ENCODE assay signal across 7 mouse cellular contexts in the genomic region with DNA sequence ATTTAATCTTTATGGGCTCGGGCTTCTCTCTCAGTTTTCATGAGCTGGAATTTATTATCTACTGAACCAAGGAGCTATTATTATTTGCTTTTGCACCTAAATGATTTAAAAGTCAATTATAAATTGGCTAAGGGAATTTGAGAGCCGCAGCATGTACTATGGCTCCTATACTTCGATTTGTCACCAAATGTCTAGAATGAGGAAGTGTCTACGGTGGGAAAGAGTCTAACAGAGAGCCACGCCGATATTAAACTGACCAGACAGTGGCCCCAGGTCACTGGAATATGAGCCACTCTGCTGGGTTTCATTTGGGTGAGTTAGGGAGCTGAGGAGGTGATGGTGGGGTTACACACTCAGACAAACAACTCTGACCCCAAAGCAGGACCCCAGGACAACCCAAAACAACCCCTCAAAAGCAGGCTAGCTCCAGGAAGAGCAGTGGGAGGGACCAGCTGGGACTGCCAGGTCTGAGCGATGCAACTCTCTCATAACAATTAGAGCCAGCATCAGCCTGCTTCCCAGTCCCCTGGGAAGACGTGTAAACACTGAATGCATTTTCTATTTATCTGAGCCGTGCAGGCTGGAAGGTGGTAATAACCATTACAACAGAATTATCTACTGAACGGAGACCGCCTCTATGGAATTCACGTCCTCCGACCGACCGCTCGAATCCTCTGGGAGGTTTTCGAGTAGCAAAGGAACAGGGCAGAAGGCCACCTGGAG. TPM values are rescaled to one million over a fixed set of nuclear protein-coding genes. Genes with fewer than 3 reads are reported as not detected.
DNase-seq lines count a peak whose midpoint lies in the region; ATAC-seq lines count a peak whose summit lies in the region.

No protein-coding gene starts in this region.

- peak; percentile 78 for ATAC-seq in hindbrain, embryonic 13.5 days (ENCODE audit: low FRiP score)
- peak; percentile 84 for ATAC-seq in midbrain, embryonic 11.5 days (ENCODE audit: low FRiP score)
- no peak for ATAC-seq in CD4-positive, CD25-positive, alpha-beta regulatory T cell, adult 4 months

- peak overlapping the region; percentile 69 for H3K27ac ChIP-seq in brown adipose tissue, adult 24 weeks (replicated peaks; ENCODE audit: low read depth, low read length)
- peak overlapping the region; percentile 85 for H3K27ac ChIP-seq in hindbrain, embryonic 13.5 days
- H3K27ac ChIP-seq in midbrain, embryonic 11.5 days (ENCODE audit: low read depth, low read length): peak overlapping the region; percentile 30; the same call in 1 of the 2 replicates

- H3K27me3 ChIP-seq in hindbrain, embryonic 13.5 days: peaks cover 2% of the 10 kb centered on the region
- H3K27me3 ChIP-seq in midbrain, embryonic 11.5 days (ENCODE audit: control insufficient read depth, insufficient read depth, low read length): 0 out of 2 replicates have a peak, but pooled peaks cover under 1% of the 10 kb centered on the region

- DNase-seq in NIH3T3 (ENCODE audit: low read depth) (peak; percentile 57), adipocyte (ENCODE audit: low spot score) (no peak)
- DNase-seq in midbrain, embryonic 11.5 days (ENCODE audit: low spot score, missing footprints): no peak
- DNase-seq in urinary bladder, adult 2 months (ENCODE audit: low spot score): no peak

- H3K4me3 ChIP-seq in brown adipose tissue, adult 24 weeks (ENCODE audit: insufficient read depth, low read depth, low read length): peak overlapping the region; percentile 26; the same call in 1 of the 2 replicates
- H3K4me3 ChIP-seq in hindbrain, embryonic 13.5 days: peak overlapping the region; percentile 22
- no peak overlapping the region for H3K4me3 ChIP-seq in midbrain, embryonic 11.5 days (ENCODE audit: low read depth, low read length)

- H3K4me1 ChIP-seq in brown adipose tissue, adult 24 weeks (ENCODE audit: control insufficient read depth, insufficient read depth, insufficient read length, low read length): peaks cover 15% of the 10 kb centered on the region
- H3K4me1 ChIP-seq in hindbrain, embryonic 13.5 days (replicated peaks): peaks cover 51% of the 10 kb centered on the region
- peaks cover 19% of the 10 kb centered on the region; the same call in 1 of the 2 replicates for H3K4me1 ChIP-seq in midbrain, embryonic 11.5 days (ENCODE audit: control insufficient read depth, insufficient read depth, low read length)

- no peaks in the 10 kb centered on the region for H3K36me3 ChIP-seq in hindbrain, embryonic 13.5 days
- H3K36me3 ChIP-seq in midbrain, embryonic 11.5 days (ENCODE audit: control insufficient read depth, insufficient read depth, low read length): no peaks in the 10 kb centered on the region

- H3K9me3 ChIP-seq in hindbrain, embryonic 13.5 days: no peaks in the 10 kb centered on the region
- no peaks in the 10 kb centered on the region for H3K9me3 ChIP-seq in midbrain, embryonic 11.5 days (ENCODE audit: control insufficient read depth, low read length)

- peak overlapping the region; percentile 49 for H3K4me2 ChIP-seq in hindbrain, embryonic 13.5 days
- H3K4me2 ChIP-seq in midbrain, embryonic 11.5 days: peak overlapping the region; percentile 12; the same call in 1 of the 2 replicates

- 11% methylated on average over 17 of the region's 17 CpGs for WGBS in hindbrain, embryonic 13.5 days
- 24% methylated on average over 17 of the region's 17 CpGs for WGBS in midbrain, embryonic 11.5 days

- H3K9ac ChIP-seq in hindbrain, embryonic 13.5 days: peak overlapping the region; percentile 46; the same call in 1 of the 2 replicates
- H3K9ac ChIP-seq in midbrain, embryonic 11.5 days (ENCODE audit: low read length): 0 out of 2 replicates have a peak overlapping the region, but pooled peaks have one; percentile 10

RNA-seq across cellular contexts. Expression of a gene that starts 45.6 kb away (rescaled TPM):
- 1.3 and 3.3 TPM in 2 replicates for polyA plus RNA-seq in brown adipose tissue, adult 24 weeks (2012; ENCODE audit: insufficient read depth, insufficient read length, missing spikeins)
- 0.60 and 1.5 TPM in 2 replicates for polyA plus RNA-seq in hindbrain, embryonic 13.5 days (2015; fragmentation: Nextera tagmentation; extraction: Ambion mirVana)
- 2.0 and 2.1 TPM in 2 replicates for polyA plus RNA-seq in midbrain, embryonic 11.5 days (2014; fragmentation: Nextera tagmentation; extraction: Ambion mirVana)
- polyA plus RNA-seq in urinary bladder, adult 2 months (2012; rRNA removed): 1.5 and 1.7 TPM in 2 replicates
- 100 to 1,000 TPM; 443 to 540 TPM for polyA plus RNA-seq in CD4-positive, CD25-positive, alpha-beta regulatory T cell, adult 4 months (2017; shearing (Covaris generic))

Comparison
In these comparisons a context has a peak if more than half of its experiments do, and no peak if none do; other contexts are left out.
1. H3K27ac ChIP-seq: peak in every context shown above with its lines; median percentile 85 in hindbrain, embryonic 13.5 days; 69 in brown adipose tissue, adult 24 weeks; 30 in midbrain, embryonic 11.5 days.
2. RNA of a gene that starts 45.6 kb away (polyA plus RNA-seq): 443 to 540 TPM in CD4-positive, CD25-positive, alpha-beta regulatory T cell, adult 4 months; 1.3 to 3.3 TPM in brown adipose tissue, adult 24 weeks, 2.0 to 2.1 TPM in midbrain, embryonic 11.5 days, 1.5 to 1.7 TPM in urinary bladder, adult 2 months and 0.60 to 1.5 TPM in hindbrain, embryonic 13.5 days; every median in the first group is over 100 times any median in the second.